Mouse (Mus musculus) embryonic facial prominence, embryonic 12.5 days (tissue): ENCODE results near the gene Tmem51. TPM values are rescaled to one million over a fixed set of nuclear protein-coding genes. Genes with fewer than 3 reads are reported as not detected.

Source experiments
- ATAC-seq: fragments of 200-750 bp; cut with Nextera tagmentation; 2 replicates; pipeline ENCODE4 v1.8.0; 2017; ENCODE audit not compliant: insufficient number of reproducible peaks, insufficient read depth, low FRiP score, low TSS enrichment
- H3K27ac ChIP-seq: fragments of 300-500 bp; sonication (generic); 2 replicates; pipeline ENCODE4 v1.5.1; 2016; ENCODE audit warnings: mild to moderate bottlenecking
- H3K27me3 ChIP-seq: fragments of 300-500 bp; sonication (generic); 2 replicates; pipeline ENCODE4 v1.6.1; 2016; ENCODE audit warnings: mild to moderate bottlenecking, moderate library complexity
- H3K36me3 ChIP-seq: fragments of 300-500 bp; sonication (generic); 2 replicates; pipeline ENCODE4 v1.6.1; 2016; ENCODE audit warnings: mild to moderate bottlenecking
- H3K4me1 ChIP-seq: fragments of 300-500 bp; sonication (generic); 2 replicates; pipeline ENCODE4 v1.6.1; 2016
- H3K4me2 ChIP-seq: fragments of 300-500 bp; sonication (generic); replicated peaks from 2 replicates; pipeline ENCODE4 v1.6.1; 2016; ENCODE audit warnings: mild to moderate bottlenecking, moderate library complexity
- H3K4me3 ChIP-seq: fragments of 300-500 bp; sonication (generic); 2 replicates; pipeline ENCODE4 v1.5.1; 2016; ENCODE audit warnings: mild to moderate bottlenecking
- H3K9ac ChIP-seq: fragments of 300-500 bp; sonication (generic); 2 replicates; pipeline ENCODE4 v1.6.1; 2016; ENCODE audit warnings: mild to moderate bottlenecking, moderate library complexity
- H3K9me3 ChIP-seq: fragments of 300-500 bp; sonication (generic); 2 replicates; pipeline ENCODE4 v1.6.1; 2016; ENCODE audit warnings: mild to moderate bottlenecking, moderate library complexity
- WGBS: fragments of 180-500 bp; shearing (Covaris S2); methylation state at CpG from one replicate; pipeline ENCODE4 v1.1.7; 2016; 5-methylcytosine and 5-hydroxymethylcytosine counted together
- polyA plus RNA-seq: library from polyadenylated mRNA; unstranded; fragments of >200 nt; fragmentation: Nextera tagmentation; extraction: Ambion mirVana; gene quantifications from 2 replicates; pipeline ENCODE4 v1.2.1, GENCODE M21; 2016

Gene Tmem51
- polyA plus RNA-seq, 1 experiment from 2014 or later, result 12.2 TPM

- Histone ChIP-seq H3K4me2 (no peak overlapping the region), H3K4me3 (no peak overlapping the region), H3K27me3 (no peaks in the 10 kb centered on the region), H3K9me3 (no peaks in the 10 kb centered on the region), H3K4me1 (peaks cover 28% of the 10 kb centered on the region), H3K9ac (no peak overlapping the region), H3K27ac (no peak overlapping the region), H3K36me3 (no peaks in the 10 kb centered on the region)
- 49% methylated on average over 12 of the region's 12 CpGs for WGBS
- no peak for ATAC-seq
These were observed 39.7 kb downstream of the Tmem51 start for GRCm38 (mm10) chr4:142044452-142044851.

DNA sequence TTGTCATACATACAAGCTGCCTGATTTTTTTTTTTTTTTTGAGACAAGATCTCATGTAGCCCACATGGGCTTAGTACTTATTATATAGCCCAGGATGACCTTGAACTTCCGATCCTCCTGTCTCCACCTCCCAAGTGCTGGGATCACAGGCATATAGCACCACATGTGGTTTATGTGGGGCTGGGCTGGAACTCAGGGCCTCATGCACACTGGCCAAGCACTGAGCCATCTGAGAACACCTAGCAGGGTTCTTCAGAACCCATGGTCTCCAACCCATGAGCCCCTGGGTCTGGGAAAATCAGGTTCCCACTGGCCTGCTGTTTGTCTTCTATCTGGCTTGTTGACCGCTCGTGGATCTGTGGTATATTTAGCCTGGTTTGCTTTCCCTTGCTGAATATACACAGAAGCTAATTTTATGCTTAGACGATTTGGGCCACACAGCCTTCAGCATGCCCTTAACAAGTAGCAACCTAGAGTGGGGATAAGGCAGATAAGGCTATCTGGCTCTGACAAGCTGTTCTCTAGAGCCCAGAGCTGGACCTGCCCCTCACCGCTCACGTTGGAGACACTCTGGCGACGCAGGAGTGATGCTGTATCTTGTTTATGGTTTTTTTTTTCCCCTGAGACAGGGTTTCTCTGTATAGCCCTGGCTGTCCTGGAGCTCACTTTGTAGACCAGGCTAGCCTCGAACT is 44.3 kb downstream of the Tmem51 start:
- peaks cover 40% of the 10 kb centered on the region for H3K4me1 ChIP-seq
- H3K9ac ChIP-seq, result no peak overlapping the region
- 88% methylated on average over 9 of the region's 9 CpGs for WGBS
- no peak overlapping the region for H3K4me3 ChIP-seq
- ATAC-seq, result no peak
- no peak overlapping the region for H3K27ac ChIP-seq
- no peaks in the 10 kb centered on the region for H3K36me3 ChIP-seq
- no peaks in the 10 kb centered on the region for H3K9me3 ChIP-seq
- H3K4me2 ChIP-seq, result no peak overlapping the region
- H3K27me3 ChIP-seq, result no peaks in the 10 kb centered on the region

DNA sequence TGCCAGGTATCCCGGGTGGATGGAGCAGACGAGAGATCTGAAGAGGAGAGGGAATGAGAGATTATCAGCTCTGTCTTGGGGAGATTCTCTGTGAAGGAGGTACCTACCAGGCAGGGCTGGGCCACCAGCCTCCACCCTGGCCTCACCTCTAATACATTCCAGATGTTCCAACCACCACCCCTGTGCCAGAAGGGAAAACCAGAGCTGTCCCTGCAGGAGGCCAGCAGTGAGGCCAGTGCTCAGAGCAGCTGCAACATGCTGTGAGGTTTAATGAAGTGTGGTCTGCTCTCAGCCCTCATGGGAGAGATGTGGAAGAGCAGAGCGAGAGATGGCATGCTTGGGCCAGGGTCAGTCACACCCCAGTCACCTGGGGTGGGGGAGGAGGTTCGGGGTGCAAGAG is 46.2 kb downstream of the Tmem51 start:
- no peak overlapping the region for H3K9ac ChIP-seq
- ATAC-seq, result no peak
- no peak overlapping the region for H3K4me2 ChIP-seq
- 35% methylated on average over 4 of the region's 4 CpGs for WGBS
- H3K4me3 ChIP-seq, result no peak overlapping the region
- H3K27me3 ChIP-seq, result no peaks in the 10 kb centered on the region
- peaks cover 29% of the 10 kb centered on the region for H3K4me1 ChIP-seq
- no peak overlapping the region for H3K27ac ChIP-seq
- no peaks in the 10 kb centered on the region for H3K36me3 ChIP-seq
- H3K9me3 ChIP-seq, result no peaks in the 10 kb centered on the region

DNA sequence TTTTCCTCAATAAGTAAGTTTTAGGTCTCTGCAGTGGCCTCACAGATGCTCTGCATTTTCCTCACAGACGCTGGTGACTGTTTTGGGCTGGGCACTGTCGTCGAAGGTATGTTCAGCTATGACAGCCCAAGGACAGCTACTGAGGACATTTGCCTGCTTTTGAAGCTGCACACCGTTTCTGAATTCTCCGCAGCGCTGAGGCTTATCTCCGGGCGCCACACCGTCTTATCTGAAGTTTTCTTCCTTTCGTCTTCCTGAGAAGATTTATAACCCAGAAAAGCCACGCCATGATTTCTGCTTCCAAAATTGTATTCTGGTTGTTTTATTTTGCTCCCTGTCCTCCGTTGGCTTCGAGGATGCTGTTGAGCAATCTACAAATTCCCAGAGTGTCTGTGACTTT is 55.6 kb downstream of the Tmem51 start:
- H3K9ac ChIP-seq, result no peak overlapping the region
- no peaks in the 10 kb centered on the region for H3K4me1 ChIP-seq
- 89% methylated on average over 13 of the region's 13 CpGs for WGBS
- no peaks in the 10 kb centered on the region for H3K36me3 ChIP-seq
- H3K4me3 ChIP-seq, result no peak overlapping the region
- no peak overlapping the region for H3K4me2 ChIP-seq
- no peaks in the 10 kb centered on the region for H3K9me3 ChIP-seq
- H3K27me3 ChIP-seq, result no peaks in the 10 kb centered on the region
- ATAC-seq, result no peak
- H3K27ac ChIP-seq, result no peak overlapping the region

DNA sequence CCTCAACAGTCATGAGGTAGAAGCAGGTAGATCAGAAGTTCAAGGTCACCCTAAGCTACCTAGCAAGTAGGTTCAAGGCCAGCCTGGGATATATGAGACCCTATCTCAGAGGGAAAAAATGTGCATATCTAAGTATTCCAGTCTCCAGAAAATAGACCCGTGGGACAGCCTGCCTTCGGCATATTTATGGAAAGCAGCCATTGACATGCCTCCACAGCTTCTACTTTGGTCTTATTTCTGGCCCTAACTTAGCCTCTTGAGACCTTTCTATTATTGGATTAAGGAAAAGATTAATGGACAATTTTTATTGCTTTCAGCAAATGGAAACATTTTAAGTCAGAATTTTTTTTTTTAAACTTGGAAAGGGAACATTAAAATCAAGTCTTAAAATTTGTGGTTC is 57.1 kb downstream of the Tmem51 start:
- H3K36me3 ChIP-seq, result no peaks in the 10 kb centered on the region
- H3K4me1 ChIP-seq, result no peaks in the 10 kb centered on the region
- no peak overlapping the region for H3K9ac ChIP-seq
- no peaks in the 10 kb centered on the region for H3K27me3 ChIP-seq
- H3K9me3 ChIP-seq, result no peaks in the 10 kb centered on the region
- ATAC-seq, result no peak
- 75% methylated on average over 2 of the region's 2 CpGs for WGBS
- H3K4me3 ChIP-seq, result no peak overlapping the region
- no peak overlapping the region for H3K27ac ChIP-seq
- H3K4me2 ChIP-seq, result no peak overlapping the region

GRCm38 (mm10) chr4:142024536-142024935 is 59.6 kb downstream of the Tmem51 start:
- Histone ChIP-seq H3K36me3 (no peaks in the 10 kb centered on the region), H3K4me3 (no peak overlapping the region), H3K4me2 (no peak overlapping the region), H3K27ac (no peak overlapping the region), H3K27me3 (no peaks in the 10 kb centered on the region), H3K9ac (no peak overlapping the region), H3K4me1 (no peaks in the 10 kb centered on the region), H3K9me3 (no peaks in the 10 kb centered on the region)
- ATAC-seq, result no peak
- WGBS, result 96% methylated on average over 2 of the region's 2 CpGs

DNA sequence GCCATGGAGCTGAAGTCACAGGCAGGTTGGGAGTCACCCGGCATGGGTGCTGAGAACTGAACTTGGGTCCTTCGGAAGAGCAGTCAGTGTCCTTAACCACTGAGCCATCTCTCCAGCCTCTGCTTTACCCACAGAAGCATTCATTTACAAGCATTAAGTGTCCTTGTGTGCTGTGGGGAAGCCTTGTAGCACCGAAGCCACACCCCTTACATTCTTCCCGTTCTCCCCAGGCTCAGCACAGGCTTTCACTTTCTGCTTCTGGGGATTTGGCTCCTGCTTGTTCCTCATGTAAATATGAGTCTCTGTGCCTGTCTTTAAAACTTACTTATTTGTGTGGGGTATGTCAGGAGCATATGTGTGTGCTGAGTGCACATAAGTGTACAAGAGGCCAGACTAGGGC is 60.9 kb downstream of the Tmem51 start:
- Histone ChIP-seq H3K27ac (no peak overlapping the region), H3K4me1 (no peaks in the 10 kb centered on the region), H3K4me3 (no peak overlapping the region), H3K9me3 (no peaks in the 10 kb centered on the region), H3K27me3 (no peaks in the 10 kb centered on the region), H3K36me3 (no peaks in the 10 kb centered on the region), H3K9ac (no peak overlapping the region), H3K4me2 (no peak overlapping the region)
- WGBS, result 71% methylated on average over 4 of the region's 4 CpGs
- no peak for ATAC-seq

DNA sequence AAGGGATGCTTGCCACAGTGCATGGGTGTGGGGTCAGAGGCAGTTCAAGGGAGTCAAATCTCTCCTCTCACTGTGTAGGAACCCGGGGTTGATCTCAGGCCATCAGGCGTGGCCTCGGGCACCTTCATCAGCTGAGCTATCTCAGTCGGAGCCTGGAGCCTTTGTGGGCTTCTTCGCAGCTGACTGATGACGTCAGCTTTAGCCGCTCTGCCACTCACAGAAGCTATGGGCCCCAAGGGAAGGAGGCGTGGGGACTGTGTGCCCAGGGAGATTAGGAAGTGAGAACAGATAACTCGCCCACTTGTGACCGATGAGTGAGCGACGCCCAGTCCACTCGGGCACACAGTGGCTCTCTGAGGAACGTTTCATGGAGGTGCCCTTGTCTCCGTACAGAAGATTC is 66.4 kb downstream of the Tmem51 start:
- H3K36me3 ChIP-seq, result no peaks in the 10 kb centered on the region
- H3K4me2 ChIP-seq, result no peak overlapping the region
- ATAC-seq, result no peak
- peaks cover 14% of the 10 kb centered on the region for H3K27me3 ChIP-seq
- WGBS, result 64% methylated on average over 15 of the region's 15 CpGs
- no peak overlapping the region for H3K4me3 ChIP-seq
- peaks cover 22% of the 10 kb centered on the region for H3K4me1 ChIP-seq
- no peak overlapping the region for H3K9ac ChIP-seq
- H3K27ac ChIP-seq, result no peak overlapping the region
- no peaks in the 10 kb centered on the region for H3K9me3 ChIP-seq

DNA sequence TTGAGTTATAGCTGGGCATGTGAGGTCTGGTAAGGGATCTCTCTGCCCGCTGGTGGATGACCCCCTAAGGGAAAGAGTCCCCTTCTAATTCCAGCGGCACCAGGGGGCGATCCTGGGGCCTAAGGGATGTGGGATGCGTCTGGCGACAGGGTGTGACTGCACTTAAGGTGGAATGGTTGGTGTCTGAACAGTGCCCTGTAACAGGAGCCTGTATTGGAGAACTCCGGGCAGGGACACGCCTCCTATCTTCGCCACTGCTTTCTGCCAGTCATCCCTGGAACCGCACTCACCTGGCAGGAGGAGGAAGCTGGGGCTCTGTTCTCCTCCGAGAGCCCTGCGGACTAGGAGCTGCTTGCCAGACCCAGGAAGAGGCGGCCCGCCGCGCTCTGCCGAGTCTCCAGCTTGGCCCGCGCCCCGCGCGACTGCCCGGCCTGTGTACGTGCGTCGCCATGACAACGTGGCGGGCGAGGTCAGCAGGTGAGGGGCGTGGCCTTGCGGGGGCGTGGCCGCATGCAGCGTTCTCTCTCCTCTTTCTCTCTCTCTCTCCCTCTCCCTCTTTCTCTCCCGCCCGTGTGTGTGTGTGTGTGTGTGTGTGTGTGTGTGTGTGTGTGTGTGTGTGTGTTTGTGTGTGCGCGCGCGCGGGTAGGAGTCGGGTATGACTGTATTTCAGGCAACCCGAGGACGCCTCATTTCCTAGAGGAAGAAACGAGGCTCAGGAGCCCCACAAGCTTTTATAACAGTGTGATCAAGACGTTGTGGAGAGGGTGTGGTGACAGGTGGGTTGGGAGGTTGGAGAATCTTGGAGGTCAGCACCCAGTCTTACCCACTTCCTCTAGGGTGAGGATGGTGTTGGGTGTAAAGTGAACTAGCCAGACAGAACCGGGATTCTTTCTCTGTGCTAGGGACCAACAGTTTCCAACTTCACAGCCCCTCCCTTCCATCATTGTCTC is 69.2 kb downstream of the Tmem51 start, which contains the start of gene Fhad1:
Fhad1 (minus strand) TSS at position 424 of the 950 bp plus-strand sequence.
- Histone ChIP-seq H3K4me3 (peak within 1 kb of the TSS; percentile 42), H3K27me3 (peaks cover 14% of the 10 kb centered on the region), H3K27ac (no peak within 1 kb of the TSS), H3K9me3 (no peaks in the 10 kb centered on the region), H3K9ac (peak within 1 kb of the TSS; percentile 41), H3K4me2 (peak within 1 kb of the TSS; percentile 74), H3K36me3 (no peaks in the 10 kb centered on the region), H3K4me1 (peaks cover 22% of the 10 kb centered on the region)
- peak; percentile 79 for ATAC-seq
- WGBS, result 1% methylated on average over 44 of the region's 46 CpGs

GRCm38 (mm10) chr4:142011236-142011635 is 72.9 kb downstream of the Tmem51 start:
- ATAC-seq, result no peak
- Histone ChIP-seq H3K4me3 (no peak overlapping the region), H3K36me3 (no peaks in the 10 kb centered on the region), H3K27ac (no peak overlapping the region), H3K4me1 (peaks cover 15% of the 10 kb centered on the region), H3K9me3 (no peaks in the 10 kb centered on the region), H3K27me3 (peaks cover 12% of the 10 kb centered on the region), H3K4me2 (no peak overlapping the region), H3K9ac (no peak overlapping the region)
- WGBS, result 91% methylated on average over 13 of the region's 13 CpGs

GRCm38 (mm10) chr4:142010441-142010840 is 73.7 kb downstream of the Tmem51 start:
- H3K4me1 ChIP-seq, result peaks cover 10% of the 10 kb centered on the region
- WGBS, result 73% methylated on average over 7 of the region's 7 CpGs

DNA sequence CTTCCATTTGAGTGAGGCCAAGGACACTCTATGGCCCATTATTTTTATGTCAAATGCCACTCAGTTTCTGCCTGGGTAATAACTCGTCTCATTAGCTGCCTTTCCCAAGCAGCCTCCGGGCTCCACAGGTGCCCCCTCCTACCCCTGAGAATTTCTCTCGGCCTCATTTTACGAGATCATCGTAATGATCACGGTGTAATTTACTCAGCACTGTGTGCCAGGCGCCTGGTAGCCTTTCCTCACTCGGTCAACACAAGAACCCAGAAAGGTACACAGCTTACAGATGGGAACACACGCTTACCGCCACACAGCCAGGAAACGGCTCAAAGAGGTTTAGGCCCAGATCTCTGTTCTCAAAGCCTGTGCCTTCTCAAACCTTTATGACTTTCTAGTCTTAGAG is 75.9 kb downstream of the Tmem51 start:
- no peak for ATAC-seq
- no peak overlapping the region for H3K9ac ChIP-seq

More at GRCm38 (mm10) chr4:142010441-142010840, 73.7 kb downstream of the Tmem51 start:
- no peaks in the 10 kb centered on the region for H3K9me3 ChIP-seq
- no peak overlapping the region for H3K4me2 ChIP-seq
- no peak overlapping the region for H3K4me3 ChIP-seq
- no peak overlapping the region for H3K27ac ChIP-seq
- H3K36me3 ChIP-seq, result no peaks in the 10 kb centered on the region
- H3K9ac ChIP-seq, result no peak overlapping the region
- no peak for ATAC-seq
- H3K27me3 ChIP-seq, result peaks cover 7% of the 10 kb centered on the region; the same call in 1 of the 2 replicates

More for the DNA sequence above, 75.9 kb downstream of the Tmem51 start:
- Histone ChIP-seq H3K9me3 (no peaks in the 10 kb centered on the region), H3K27ac (no peak overlapping the region), H3K4me1 (no peaks in the 10 kb centered on the region), H3K36me3 (no peaks in the 10 kb centered on the region), H3K27me3 (no peaks in the 10 kb centered on the region), H3K4me3 (no peak overlapping the region), H3K4me2 (no peak overlapping the region)
- WGBS, result 75% methylated on average over 11 of the region's 11 CpGs
